Mouse (Mus musculus): ENCODE results near the gene 4931406P16Rik.

DNA sequence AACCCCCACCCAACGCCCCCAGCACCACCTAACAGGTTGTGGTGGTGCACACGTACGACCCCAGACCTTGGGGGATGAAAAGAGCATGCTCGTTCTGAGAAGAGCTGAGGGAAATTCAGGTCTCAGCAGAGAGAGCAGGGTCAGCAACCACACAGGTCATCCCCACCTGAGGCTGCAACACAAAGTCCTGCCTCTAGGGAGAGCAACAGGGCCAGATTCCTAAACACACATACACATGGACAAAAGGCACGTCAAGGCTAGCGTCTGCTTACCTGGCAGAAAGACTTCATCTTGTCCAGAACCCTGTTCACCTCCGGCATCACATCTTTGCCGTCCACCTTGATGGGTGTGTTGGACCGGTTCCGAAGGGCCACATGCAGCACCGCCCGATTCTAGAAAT, 86.5 kb downstream of the 4931406P16Rik start:
- no peak; the same call in 1 of the 2 replicates for TF ChIP-seq CTCF (IDR thresholded peaks at IDR 0.05; ENCODE audit: control insufficient read depth, insufficient read depth, insufficient replicate concordance, low read depth, low read length)
- no peak for TF ChIP-seq POLR2A (IDR thresholded peaks at IDR 0.05; ENCODE audit: control insufficient read depth, low read depth, low read length)

Measured in testis, adult 2 months (tissue).